Mouse (Mus musculus) urinary bladder, postnatal 25 days (tissue): Measurements from ENCODE around the gene Il6ra.

Experiments used
- DNase-seq: peaks from one replicate; pipeline ENCODE4 v3.0.0; 2022; ENCODE audit warnings: low spot score

The Il6ra gene

DNA sequence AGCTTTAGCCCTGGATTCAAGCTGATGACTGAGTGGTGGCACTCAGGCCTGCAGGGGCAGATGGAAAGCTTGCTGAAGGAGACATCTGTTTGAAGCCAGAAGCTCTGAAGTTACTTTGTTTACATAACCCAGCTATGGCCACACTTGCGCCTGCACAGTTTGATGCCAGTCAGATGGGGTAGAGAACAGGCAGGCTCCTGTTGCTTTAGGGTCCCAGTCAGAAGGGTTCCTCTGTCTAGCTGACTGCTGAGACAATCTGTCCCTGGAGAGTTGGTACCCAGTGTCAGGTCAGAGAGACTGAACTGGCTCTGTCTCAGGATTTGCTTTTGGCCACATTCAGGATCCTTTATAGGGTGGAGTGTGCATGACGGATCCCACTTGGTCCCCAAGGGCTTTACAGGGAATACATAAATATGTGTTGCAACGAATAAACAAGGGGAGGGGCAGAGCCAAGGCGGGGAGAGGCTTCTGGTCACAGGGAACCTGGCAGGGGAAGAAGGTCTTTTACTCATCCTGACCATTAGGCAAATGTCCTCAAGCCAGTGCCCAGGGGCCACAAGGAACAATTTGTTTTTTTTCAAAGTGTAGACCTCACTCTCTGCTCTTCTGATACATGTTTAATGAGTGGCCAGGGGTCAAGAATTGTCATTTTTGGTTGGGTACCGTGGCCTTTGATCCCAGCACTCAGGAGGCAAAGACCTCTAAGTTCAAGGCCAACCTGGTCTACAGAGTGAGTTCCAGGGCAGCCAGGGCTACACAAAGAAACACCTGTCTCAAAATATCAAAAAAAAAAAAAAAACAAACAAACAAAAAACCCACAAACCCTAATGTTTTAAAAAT, 3.1 kb downstream of the Il6ra start:
- no peak for DNase-seq

DNA sequence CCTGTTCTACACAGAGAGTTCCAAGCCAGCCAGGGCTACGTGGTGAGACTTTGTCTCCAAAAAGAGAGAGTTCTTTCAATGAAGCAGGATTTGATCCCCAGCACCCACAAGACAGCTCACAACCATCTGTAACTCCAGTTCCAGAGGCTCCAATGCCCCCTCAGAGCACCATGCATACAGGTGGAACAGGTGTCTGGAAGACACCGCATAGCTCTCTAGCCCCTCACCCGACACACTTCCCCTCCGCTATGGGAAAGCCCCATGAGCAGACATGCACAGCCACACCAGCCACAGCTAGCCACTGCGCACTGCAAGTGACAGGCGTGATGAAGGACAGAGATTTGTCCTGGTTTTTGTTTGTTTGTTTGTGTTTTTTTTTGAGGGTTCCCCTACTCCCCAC, 4.2 kb downstream of the Il6ra start:
- no peak for DNase-seq

DNA sequence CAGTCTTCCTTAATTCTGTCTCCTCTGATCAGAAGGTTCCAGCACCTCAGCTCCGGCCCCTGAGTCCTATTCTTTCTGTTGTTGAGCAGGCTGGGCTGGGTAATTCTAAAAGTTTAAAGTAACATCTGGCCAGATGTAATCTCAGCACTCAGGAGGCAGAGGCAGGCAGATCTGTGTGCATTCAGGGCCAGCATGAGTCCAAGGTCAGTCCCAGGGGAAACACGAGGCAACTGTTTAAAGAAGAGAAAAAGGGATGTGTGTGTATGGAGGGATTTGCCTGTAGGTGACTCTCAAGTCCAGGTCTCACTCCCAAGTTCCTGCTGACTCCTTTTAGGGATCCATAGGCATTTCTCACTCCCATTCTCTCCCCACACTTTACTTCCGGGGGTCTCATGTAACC, 5.2 kb downstream of the Il6ra start:
- DNase-seq = no peak

DNA sequence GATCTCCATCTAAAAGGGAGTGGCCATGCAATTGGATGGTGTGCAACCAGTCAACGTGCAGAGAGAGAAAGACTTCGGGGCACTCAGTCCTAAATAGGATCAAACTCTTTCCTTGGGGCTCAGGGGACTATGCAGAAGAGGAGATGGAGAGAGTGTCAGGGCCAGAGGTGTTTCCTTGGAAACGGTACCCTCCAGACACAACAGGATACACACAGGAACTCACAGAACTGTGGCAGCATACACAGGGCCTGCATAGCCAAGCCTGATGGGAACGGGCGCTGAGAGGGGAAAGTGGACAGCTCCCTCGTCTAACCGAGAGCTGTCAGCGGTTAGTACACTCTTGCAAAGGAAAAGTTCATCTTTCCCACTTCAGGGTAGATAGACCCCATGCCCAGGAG, 13.5 kb downstream of the Il6ra start:
- no peak for DNase-seq

DNA sequence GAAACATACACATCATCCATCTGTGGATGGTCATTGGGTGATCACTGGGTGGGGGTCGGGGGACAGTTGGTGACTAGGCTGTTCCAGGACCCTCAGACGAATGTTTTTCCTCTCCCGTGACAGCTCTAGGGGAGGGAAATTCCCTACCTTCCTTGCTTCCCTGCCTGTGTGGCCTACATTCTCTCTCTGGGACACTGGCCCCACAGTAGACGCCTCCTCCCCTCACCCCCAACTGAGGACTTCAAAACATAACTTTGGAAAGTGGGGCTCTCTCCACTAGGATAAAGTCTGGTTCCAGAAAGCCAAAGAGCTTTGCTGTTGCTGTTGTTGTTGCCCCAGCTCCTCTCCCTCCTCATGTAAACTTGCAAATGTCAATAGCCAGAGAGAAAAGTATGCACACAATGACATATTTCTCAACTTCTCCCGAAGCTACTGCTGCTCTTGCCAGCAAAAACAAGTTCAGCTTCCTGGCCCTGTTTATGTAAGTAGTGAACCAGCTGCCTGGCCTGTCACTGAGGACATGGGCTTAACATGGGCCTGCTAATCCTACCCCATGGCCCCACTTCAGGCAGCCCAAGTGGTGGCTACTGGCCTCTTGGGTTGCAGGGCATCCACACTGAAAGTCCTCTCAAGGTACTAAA, 14.0 kb downstream of the Il6ra start:
- no peak for DNase-seq

DNA sequence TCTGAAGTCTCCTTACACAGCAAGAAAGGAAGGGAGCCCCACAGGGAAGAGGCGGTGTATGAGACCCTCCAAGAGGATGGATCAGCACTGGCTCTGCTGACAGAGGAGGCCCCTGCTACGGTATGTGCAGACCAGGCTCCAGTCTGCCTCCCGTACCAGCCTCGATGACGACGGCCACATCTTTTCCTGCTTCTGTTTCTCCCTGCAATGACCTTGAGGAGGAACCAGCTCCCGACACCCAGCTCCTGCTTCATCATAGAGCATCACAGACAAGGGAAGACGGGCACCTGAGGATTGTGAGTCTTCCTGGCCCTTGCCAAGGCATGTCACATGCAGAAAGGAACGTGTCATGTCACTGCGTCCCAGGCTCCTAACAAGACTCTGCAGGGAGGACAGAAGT, 15.0 kb downstream of the Il6ra start:
- DNase-seq = no peak

DNA sequence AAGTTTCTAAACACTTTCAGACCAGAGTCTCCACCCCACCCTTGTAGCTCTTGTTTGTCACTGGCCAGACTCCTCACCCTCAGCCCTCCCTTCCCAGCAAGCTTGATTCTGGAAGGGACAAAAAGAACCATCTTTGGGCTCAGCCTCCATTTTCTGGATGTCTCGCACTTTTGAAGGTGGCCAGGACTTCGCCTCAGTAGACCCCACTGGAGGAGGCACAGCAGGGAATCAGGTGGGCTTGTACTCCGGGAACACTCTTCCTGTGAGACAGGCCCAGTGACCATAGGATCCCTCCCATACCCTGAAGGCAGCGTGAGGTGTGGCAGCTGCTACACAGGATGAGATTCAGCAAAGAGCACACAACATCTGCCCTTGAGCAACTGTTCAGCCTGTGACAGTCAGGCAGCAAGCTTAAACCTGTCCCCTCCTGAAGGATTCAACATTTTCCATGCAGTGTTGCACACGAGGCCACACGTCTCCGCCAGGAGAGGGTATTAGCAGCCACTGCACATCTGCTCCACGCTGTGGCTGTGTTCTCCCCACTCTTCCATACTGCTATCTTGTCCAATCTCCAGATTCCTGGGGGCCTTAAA, 15.7 kb downstream of the Il6ra start:
- no peak for DNase-seq

DNA sequence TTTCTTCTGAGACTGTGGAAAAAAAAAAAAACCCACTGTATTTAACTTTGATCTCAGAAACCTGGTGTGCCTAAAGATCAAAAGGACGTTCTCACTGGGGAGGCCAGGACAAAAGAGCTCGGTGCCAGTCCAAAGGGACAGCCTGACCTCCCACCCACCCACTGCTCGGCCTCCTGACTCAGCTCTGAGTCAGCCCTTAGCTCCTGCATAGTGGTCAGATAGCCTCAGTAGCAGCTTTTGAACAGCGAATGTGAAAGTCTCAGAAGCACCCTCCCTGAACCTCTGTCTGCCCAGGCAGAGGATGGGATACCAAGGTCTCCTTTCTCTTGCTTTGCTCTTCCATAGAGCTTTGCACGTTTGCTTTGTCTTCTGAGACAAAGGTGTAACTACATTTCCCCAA, 16.4 kb downstream of the Il6ra start:
- DNase-seq = no peak

DNA sequence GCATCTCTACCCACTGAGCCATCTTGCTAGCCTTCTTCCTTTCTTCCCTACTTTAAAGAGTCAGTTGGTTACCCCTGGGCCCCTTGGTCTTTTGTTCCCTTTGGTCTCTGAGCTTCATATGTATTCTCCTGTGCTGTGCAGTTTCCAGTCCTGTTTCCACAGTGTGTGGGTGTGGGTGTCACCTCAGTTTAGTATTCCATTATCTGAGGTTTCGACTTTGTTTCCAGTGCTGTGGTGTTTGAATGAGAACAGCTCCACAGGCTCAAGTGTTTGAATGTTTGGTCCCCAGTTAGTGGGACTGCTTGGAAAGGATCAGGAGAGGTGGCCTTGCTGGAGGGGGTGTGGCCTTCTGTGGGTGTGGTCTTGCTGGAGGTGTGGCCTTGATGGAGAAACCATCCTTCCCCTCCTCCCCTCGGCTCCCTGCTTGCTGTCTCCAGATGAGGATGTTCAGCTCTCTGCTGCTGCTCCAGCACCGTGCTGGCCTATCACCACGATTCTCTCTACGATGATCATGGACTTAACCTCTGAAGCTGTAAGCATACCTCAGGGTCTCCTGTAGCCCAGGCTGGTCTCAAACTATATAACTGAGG, 20.4 kb downstream of the Il6ra start:
- no peak for DNase-seq

DNA sequence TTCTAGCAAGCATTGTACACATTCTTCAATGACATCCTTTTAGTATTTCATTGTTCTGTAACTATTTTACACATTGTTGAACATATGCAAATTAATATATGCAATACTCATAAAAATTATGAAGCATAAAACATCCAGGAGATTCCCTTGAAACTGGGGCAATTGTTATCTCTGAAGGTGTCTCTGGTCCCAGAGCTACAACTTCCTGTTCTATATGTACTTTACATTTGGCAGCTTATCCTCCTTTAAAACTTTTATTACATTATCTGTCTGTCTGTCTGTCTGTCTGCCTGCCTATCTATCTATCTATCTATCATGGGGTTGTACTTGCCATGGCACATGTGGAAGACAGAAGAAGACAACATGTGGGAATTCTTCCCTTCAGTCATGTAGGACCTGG, 21.3 kb downstream of the Il6ra start:
- no peak for DNase-seq

DNA sequence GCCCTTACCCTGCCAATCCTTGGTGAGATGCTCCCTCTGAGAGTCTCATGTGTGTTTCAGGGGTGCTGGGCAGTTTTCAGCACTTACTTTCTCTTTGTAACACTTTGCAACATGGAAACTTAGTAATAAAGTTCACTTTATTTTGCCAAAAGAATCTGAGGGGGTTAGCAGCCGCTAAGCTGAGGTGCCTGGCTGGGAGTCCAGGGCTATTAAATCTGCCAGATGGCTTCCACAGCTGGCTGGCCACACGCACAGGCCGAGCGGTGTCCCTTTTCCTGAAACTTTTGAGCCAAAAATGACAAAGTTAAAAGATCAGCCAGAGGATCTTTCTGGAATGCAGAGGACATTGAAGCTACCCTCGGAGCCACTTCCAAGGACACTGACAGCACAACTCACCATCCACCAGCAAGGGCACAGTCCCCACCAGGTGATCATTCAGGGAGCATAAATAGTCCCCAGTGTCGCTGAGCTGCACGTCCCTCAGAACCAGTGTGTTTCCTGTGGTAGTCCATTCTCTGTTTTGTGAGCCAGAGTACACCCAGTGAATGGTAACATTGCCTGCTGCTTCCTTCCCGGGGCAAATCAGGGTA, 23.1 kb downstream of the Il6ra start:
- no peak for DNase-seq

DNA sequence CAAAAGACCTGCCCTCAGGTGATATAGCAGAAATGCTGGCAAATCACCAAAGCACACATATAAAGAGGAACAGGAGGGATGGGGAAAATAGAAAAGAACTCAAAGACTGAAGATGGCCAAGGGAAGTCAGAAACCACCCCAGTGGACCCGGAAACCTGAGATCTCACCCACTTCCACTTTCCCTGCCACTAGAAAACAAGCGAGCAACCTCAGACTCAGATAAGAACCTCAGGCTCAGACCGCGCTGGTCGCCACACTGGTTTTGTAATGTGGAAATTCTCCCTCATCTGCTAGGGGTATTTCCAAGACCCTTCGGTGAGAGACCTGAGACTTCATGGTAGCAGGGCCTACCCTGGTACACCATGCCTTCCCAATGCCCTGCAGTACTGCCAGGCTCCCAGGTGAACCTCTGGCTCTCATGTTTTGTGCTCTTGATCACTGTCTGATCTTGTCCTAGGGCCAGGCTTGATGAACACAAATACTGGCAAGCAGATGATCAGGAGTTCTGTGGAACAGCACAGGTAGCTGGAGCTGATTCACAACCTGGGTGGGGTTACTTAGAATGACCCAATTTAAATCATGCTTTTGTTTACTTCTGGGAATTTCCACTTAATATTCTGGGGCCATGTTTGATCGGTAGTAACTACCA, 25.3 kb downstream of the Il6ra start:
- no peak for DNase-seq

DNA sequence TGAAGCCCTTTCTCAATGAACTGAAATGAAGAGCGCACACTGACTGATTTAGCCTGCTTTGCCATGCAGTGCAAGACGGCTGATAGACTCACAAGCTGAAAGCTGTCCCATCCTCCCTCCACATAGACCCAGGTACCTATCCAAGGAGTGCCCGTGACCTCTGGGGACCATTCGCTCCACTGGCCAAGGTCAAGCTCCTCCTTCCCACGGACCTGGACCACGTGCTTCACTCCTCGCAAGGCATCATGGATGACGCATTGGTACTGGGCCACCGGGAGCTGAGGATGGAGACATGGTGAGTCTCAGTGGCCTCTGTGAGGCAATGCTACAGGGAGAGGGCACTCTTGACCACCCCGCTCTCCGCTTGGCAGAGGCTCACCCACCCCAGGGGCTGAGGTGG, 27.2 kb downstream of the Il6ra start:
- no peak for DNase-seq

DNA sequence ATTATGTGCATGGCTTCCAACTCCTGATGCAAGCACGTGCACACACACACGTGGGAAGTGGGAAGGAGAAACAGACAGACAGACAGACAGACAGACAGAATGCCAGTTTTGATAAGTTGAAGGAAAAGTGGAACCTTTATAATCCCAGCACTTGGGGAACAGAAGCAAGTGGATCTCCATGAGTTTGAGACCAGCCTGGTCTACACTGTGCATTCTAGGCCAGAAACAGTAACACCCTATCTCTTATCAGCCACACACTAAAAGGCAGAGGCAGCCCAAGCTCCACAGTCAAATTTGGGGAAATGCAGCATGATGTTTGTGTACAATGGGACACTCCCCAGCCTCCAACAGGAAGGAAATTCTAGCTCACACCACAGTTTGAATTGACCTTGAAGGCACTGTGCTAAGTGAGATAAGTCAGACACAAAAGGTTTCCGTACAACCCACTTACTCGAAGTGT, 29.4 kb downstream of the Il6ra start:
- no peak for DNase-seq

DNA sequence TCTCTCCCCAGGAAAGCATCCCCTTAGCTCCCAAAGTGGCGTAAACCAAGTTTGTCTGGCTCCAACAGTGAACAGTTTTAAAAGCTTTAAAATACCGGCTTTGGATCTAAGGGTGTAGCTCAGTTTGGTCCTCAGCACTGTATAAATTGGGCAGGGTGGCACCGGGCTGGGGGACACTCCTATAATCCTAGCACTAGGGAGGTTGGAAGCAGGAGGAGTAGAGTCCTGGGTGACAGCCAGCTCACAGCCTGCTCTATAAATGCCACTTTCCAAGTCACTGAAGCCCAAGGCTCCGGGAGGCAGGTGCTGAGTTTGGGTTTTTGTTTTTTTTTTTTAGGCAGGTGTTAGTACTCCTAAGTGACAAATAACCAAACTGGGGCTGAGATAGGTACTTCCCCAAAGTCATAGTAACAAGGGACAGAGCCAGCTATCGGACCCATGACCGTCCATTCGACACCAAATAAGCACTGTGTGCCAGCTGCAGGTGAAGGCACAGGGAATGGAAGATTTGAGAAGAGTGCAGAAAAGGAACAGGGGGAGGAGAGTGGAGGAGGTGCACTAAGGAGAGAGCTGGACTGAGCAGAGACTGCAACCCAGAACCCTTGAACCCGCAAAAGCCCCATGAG, 30.3 kb downstream of the Il6ra start:
- no peak for DNase-seq

DNA sequence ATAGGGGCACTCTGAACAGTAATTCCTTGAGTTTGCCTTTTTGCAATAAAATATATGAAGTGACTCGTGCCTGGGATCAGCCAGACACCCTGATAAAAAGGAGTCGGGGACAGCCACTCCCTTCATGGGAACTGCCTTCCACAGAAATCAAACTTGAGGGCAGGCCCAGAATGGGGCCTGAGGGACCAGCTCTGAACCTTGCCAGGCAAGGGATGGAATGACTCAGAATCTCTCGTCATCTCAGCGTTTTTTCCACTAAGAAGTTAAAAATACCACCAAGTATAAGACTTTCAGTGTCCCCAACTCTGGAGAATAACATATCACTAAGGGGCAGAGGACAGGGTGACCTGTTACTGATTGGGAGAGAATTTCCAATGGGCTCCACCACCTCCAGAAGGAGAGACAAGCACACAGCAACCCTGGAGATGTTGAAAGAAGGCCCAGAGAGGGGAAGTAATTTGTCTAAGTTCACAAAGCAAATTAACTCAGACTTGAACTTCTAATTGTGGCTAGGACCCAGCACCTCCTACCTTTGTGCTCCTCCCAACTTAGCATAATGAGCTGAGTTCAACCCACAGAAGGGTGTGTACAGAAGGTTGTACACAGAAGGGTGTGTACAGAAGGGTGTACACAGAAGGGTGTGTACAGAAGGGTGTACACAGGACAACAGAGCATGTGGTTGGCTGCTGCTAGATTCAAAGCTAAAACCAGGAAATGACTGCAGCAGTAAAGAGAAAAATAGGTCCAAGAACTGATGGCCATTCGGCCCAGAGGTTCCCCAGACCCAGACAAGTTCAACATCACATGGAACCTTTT, 32.8 kb downstream of the Il6ra start:
- no peak for DNase-seq

DNA sequence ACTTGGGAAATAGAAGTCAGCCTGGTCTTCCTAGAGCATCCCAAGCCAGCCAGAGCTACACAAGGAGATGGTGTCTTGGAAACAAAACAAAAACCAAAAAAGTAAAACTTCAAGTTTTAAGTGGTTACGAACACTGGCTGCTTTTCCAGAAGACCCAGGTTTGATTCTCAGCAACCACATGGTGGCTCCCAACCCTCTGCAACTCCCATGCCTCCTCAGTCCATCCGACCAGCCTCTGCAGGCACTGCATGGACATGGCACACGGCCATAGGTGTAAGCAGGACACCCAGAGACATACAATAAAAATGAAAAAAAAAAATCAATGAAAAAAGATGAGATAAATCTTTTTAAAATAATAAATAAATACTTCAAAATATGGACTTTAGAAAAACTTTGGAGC, 33.7 kb downstream of the Il6ra start:
- DNase-seq = no peak

DNA sequence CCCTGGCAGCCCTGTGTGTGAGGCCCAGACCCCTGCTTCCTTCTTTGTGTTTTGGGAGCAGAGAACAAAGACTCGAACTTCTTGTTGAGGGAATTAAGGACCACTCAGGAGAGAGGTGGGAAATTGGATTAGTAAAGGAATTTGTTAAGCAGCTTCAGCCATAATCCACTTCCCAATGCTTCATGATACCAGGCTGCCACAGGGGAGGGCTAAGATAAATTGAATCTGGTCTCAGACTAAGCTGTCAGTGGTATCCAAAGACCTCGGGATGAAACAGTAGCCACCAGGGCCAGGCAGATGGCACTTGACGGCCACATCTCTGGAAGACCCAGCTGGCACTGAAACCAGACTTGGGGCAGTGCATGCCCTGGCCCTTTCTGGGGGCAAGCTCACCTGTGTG, 34.5 kb downstream of the Il6ra start:
- no peak for DNase-seq

DNA sequence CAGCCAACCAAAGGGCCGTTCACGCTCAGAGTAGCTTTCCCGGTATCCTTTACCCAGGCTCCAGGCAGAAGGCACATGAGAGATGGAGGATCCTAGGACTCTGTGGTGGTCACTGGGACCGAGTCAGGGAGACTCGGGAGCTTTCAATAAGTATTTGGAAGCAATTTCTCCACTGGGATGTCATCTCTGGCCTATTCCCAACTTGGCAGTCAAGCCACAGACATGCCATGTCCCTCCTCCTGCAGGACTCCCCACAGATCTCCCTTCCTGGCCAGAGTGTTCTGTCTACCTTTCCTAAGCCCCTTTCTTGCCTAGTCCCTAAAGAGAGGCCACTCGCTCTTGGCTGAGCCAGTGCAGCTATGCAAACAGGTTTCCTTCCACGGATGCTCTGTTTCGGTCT, 35.9 kb downstream of the Il6ra start:
- DNase-seq = no peak

DNA sequence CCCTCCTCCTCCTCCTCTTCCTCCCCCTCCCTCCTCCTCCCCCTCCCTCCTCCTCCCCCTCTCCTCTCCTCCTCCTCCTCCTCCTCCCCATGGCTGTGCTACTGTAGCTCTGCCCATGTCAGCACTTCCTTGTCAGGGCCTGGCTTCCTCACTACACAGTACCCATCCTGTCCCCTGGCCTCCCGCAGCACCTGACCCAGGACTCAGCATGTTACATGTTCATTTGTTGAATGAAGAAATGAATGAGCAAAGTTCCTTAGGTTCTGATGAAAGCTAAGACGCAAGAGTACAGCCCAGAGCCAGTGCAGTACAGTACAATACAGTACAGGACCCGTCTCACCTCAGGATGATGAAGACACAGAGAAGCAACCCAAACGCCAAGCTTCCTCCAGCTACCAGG, 36.5 kb downstream of the Il6ra start:
- no peak for DNase-seq

DNA sequence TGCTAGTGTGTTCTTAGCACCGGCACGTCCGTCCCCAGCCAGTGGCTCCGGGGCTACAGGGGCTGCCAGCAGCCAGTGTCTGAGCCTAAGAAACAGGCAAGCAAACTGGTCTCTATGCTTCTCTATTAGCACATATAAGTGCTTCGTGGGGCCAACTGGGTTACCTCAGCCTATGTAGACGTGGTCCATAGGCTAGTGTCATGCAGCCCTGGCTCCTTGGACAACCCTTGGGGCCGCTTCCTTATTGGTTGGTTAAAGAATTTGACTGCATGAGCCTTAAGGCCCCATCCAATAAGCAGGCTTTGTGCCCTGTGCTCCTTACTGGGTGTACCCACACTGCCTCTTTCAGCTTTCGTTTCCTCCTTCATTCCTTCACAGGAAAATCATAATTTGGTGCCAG, 37.2 kb downstream of the Il6ra start:
- no peak for DNase-seq
